Mouse (Mus musculus) G1E (cell line): ENCODE measurements around the gene Kif19a.

Experiments used
- CTCF ChIP-seq: IDR thresholded peaks from 2 replicates; pipeline ENCODE4 v1.5.1; 2012; ENCODE audit warnings: low read depth, low read length, inconsistent platforms, mixed read lengths
- GATA1 ChIP-seq: IDR thresholded peaks from 2 replicates; pipeline ENCODE4 v1.6.1; 2012; ENCODE audit warnings: borderline replicate concordance, low read length, inconsistent platforms, mixed read lengths
- POLR2AphosphoS5 ChIP-seq: IDR thresholded peaks from 2 replicates; pipeline ENCODE4 v1.6.1; 2012; ENCODE audit warnings: low read depth, low read length, inconsistent platforms; ENCODE audit not compliant: insufficient replicate concordance
- TAL1 ChIP-seq: conservative IDR thresholded peaks from 2 replicates; pipeline ENCODE4 v1.6.1; 2012; ENCODE audit warnings: low read depth, low read length, inconsistent platforms, mixed read lengths

GRCm38 (mm10) chr11:114726965-114727825 lies 38.0 kb upstream of the Kif19a start, which contains the start of gene Dnaic2:
- TF ChIP-seq CTCF: no peak
- no peak for TF ChIP-seq GATA1
- no peak for TF ChIP-seq POLR2AphosphoS5
- TF ChIP-seq TAL1: no peak
